Mouse (Mus musculus): Measurements from ENCODE around the gene Fam216a.
"Not testable (repeated sequence)": the region's sequence is repeated elsewhere in the genome, so short reads cannot be mapped to it uniquely, and the experiment has no call there.

Gene Fam216a

GRCm38 (mm10) chr5:122320205-122320781, 51.9 kb downstream of the Fam216a start:
- no peak for DNase-seq (ENCODE audit: low spot score)

- no peak for DNase-seq (ENCODE audit: low spot score)
These were observed 52.5 kb downstream of the Fam216a start for GRCm38 (mm10) chr5:122319474-122320204.

- not testable (repeated sequence) for DNase-seq (ENCODE audit: low spot score)
These were observed 53.2 kb downstream of the Fam216a start for GRCm38 (mm10) chr5:122318976-122319375.

GRCm38 (mm10) chr5:122318100-122318499, 54.1 kb downstream of the Fam216a start:
- no peak for DNase-seq (ENCODE audit: low spot score)

- DNase-seq (ENCODE audit: low spot score) = no peak
These were observed 54.7 kb downstream of the Fam216a start for GRCm38 (mm10) chr5:122317329-122318045.

- peak; percentile 72 for DNase-seq (ENCODE audit: low spot score)
These were observed 57.0 kb downstream of the Fam216a start for GRCm38 (mm10) chr5:122314966-122315667.
